Mouse (Mus musculus) heart, embryonic 14.5 days (tissue): ENCODE measurements around the gene Lmbrd2. TPM values are rescaled to one million over a fixed set of nuclear protein-coding genes. Genes with fewer than 3 reads are reported as not detected.

Experiments
- ATAC-seq: fragments of 200-750 bp; cut with Nextera tagmentation; 2 replicates; pipeline ENCODE4 v1.8.0; 2017; ENCODE audit warnings: low read depth, moderate TSS enrichment; ENCODE audit not compliant: insufficient number of reproducible peaks, insufficient read depth, low FRiP score
- H3K27ac ChIP-seq, 2 experiments: fragments of 200-500 bp in 1 of 2; fragments of 300-500 bp in 1 of 2; sonication (generic) in 1 of 2; replicated peaks in 1 of 2; 2 replicates each; pipeline ENCODE4 v1.5.1; 2012 to 2014; ENCODE audit warnings: low read depth in 2 of 2, low read length in 2 of 2, control low read depth in 1 of 2, mild to moderate bottlenecking in 1 of 2, mixed read lengths in 1 of 2; ENCODE audit not compliant: control insufficient read depth in 1 of 2, insufficient read depth in 1 of 2
- H3K27me3 ChIP-seq: fragments of 300-500 bp; sonication (generic); 2 replicates; pipeline ENCODE4 v1.6.1; 2014; ENCODE audit warnings: mild to moderate bottlenecking, low read length, control low read depth; ENCODE audit not compliant: control insufficient read depth, insufficient read depth
- H3K36me3 ChIP-seq: fragments of 300-500 bp; sonication (generic); 2 replicates; pipeline ENCODE4 v1.6.1; 2014; ENCODE audit warnings: mild to moderate bottlenecking, control low read depth, low read length, mixed read lengths; ENCODE audit not compliant: control insufficient read depth, insufficient read depth
- H3K4me1 ChIP-seq, 2 experiments: fragments of 200-500 bp in 1 of 2; fragments of 300-500 bp in 1 of 2; sonication (generic) in 1 of 2; 2 replicates each; pipeline ENCODE4 v1.6.1; 2012 to 2014; ENCODE audit warnings: low read length in 2 of 2, control low read depth in 1 of 2, mixed read lengths in 1 of 2; ENCODE audit not compliant: control insufficient read depth in 2 of 2, insufficient read depth in 2 of 2
- H3K4me2 ChIP-seq: fragments of 300-500 bp; sonication (generic); 2 replicates; pipeline ENCODE4 v1.6.1; 2014; ENCODE audit warnings: mild to moderate bottlenecking, low read length
- H3K4me3 ChIP-seq, 2 experiments: fragments of 200-500 bp in 1 of 2; fragments of 300-500 bp in 1 of 2; sonication (generic) in 1 of 2; 2 replicates each; pipeline ENCODE4 v1.5.1; 2012 to 2014; ENCODE audit warnings: low read length in 2 of 2, mild to moderate bottlenecking in 2 of 2, control low read depth in 1 of 2, low read depth in 1 of 2, moderate library complexity in 1 of 2; ENCODE audit not compliant: control insufficient read depth in 1 of 2, insufficient read depth in 1 of 2
- H3K9ac ChIP-seq: fragments of 300-500 bp; sonication (generic); 2 replicates; pipeline ENCODE4 v1.6.1; 2014; ENCODE audit warnings: mild to moderate bottlenecking, low read length
- H3K9me3 ChIP-seq: fragments of 300-500 bp; sonication (generic); 2 replicates; pipeline ENCODE4 v1.6.1; 2016; ENCODE audit warnings: low read length, control low read depth; ENCODE audit not compliant: control insufficient read depth
- WGBS: fragments of 180-500 bp; shearing (Covaris S2); extraction: QIAGEN DNeasy Blood & Tissue Kit; methylation state at CpG from one replicate; pipeline ENCODE4 v1.1.7; 2014; 5-methylcytosine and 5-hydroxymethylcytosine counted together
- polyA plus RNA-seq: library from polyadenylated mRNA; unstranded; fragments of >200 nt; fragmentation: Nextera tagmentation; extraction: Ambion mirVana; gene quantifications from 2 replicates; pipeline ENCODE4 v1.2.1, GENCODE M21; 2014

Gene Lmbrd2
- polyA plus RNA-seq, result 2.9 and 3.8 TPM in 2 replicates

GRCm38 (mm10) chr15:9140252-9140680, at the start of gene Lmbrd2:
TSS of gene Lmbrd2 (plus strand) at chr15:9140550.
- peak; percentile 99 for ATAC-seq
- Histone ChIP-seq H3K9ac (peak within 1 kb of the TSS; percentile 90), H3K36me3 (peaks cover 23% of the 10 kb centered on the region), H3K27me3 (no peaks in the 10 kb centered on the region), H3K4me3 (peak within 1 kb of the TSS; percentile 92 to 96), H3K4me1 (peaks cover 4 to 19% of the 10 kb centered on the region in 2 experiments), H3K27ac (peak within 1 kb of the TSS; percentile 77 to 79), H3K4me2 (peak within 1 kb of the TSS; percentile 84), H3K9me3 (no peaks in the 10 kb centered on the region)
- under 1% methylated on average over 34 of the region's 34 CpGs for WGBS

DNA sequence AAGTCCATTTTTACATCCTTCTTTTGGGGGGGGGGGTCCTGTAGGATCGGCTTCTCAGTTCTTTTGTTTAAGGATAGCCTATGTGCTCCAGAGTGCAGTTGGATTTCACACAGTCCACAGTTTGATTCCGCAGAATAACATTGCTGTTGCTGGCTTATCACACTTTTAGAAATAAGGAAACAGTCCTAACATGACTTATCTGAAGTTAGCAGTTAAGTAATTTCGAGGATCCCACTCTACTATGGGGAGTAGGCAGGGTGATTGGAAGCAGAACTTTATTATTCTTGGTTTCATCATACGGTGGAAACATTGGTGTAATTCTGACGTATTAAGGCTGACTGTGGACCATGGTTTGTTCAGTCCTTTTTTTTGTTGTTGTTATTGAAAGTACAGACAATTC, 49.7 kb upstream of the Lmbrd2 start:
- Histone ChIP-seq H3K4me2 (no peak overlapping the region), H3K4me1 (peaks cover 24 to 39% of the 10 kb centered on the region in 2 experiments), H3K27ac (no peak overlapping the region), H3K36me3 (peaks cover 70% of the 10 kb centered on the region), H3K27me3 (no peaks in the 10 kb centered on the region), H3K4me3 (no peak overlapping the region), H3K9ac (no peak overlapping the region), H3K9me3 (no peaks in the 10 kb centered on the region)
- 72% methylated on average over 5 of the region's 5 CpGs for WGBS
- ATAC-seq, result no peak

GRCm38 (mm10) chr15:9093598-9094365, 46.6 kb upstream of the Lmbrd2 start:
- Histone ChIP-seq H3K27ac (peak overlapping the region in 1 of 2 experiments; percentile 24; a peak in 2 of 4 replicates), H3K9me3 (no peaks in the 10 kb centered on the region), H3K27me3 (no peaks in the 10 kb centered on the region), H3K36me3 (peaks cover 71% of the 10 kb centered on the region), H3K9ac (no peak overlapping the region), H3K4me3 (no peak overlapping the region), H3K4me1 (peaks cover 10 to 23% of the 10 kb centered on the region in 2 experiments), H3K4me2 (peak overlapping the region; percentile 47)
- 65% methylated on average over 11 of the region's 11 CpGs for WGBS
- ATAC-seq, result peak; percentile 58; the same call in 1 of the 2 replicates

DNA sequence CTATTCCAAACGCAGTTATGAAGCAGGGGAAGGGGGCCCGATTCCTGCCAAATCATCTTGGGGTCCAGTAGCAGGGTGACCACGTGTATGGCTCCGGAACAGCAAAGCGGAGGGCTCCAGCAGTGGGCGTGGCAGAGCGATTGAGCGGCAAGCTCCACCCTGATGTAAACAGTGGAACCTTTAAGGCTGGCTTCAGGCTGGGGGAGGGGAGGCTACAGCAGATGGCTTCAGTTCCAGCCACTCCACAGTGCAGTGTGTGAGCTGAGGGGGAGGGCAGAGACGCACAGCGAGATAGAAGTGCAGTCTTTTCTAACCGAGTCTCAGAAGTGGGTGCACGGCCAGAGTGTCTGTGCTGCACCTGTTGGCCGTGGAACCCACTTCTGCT, 46.0 kb upstream of the Lmbrd2 start:
- Histone ChIP-seq H3K27ac (peak overlapping the region in 1 of 2 experiments; percentile 24; a peak in 2 of 4 replicates), H3K36me3 (peaks cover 75% of the 10 kb centered on the region), H3K9ac (no peak overlapping the region), H3K4me3 (no peak overlapping the region), H3K4me2 (peak overlapping the region; percentile 47), H3K9me3 (no peaks in the 10 kb centered on the region), H3K4me1 (peaks cover 10 to 23% of the 10 kb centered on the region in 2 experiments), H3K27me3 (no peaks in the 10 kb centered on the region)
- peak; percentile 80 for ATAC-seq
- WGBS, result 7% methylated on average over 13 of the region's 13 CpGs

DNA sequence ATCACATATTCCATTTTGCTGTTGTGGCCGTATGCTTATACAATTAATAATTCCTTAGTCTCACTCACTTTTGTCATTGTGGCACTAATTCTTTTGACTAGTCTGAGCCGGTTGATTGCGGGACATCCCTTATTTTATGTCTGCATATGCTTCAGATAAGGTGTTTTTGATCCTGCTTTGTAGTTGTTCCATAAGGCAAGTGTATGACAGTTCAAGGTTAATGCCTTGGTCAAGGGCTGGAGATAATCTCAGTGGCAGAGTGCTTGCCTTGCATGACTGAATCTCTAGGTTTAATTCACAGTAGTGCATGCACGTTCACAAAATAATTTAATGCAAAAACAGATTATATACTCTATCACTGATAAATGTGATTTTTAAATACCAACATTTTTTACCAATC, 43.5 kb upstream of the Lmbrd2 start:
- Histone ChIP-seq H3K4me1 (peaks cover 10 to 23% of the 10 kb centered on the region in 2 experiments), H3K9me3 (no peaks in the 10 kb centered on the region), H3K27me3 (no peaks in the 10 kb centered on the region), H3K27ac (no peak overlapping the region; a peak in 1 of 4 replicates), H3K4me2 (no peak overlapping the region), H3K4me3 (no peak overlapping the region), H3K36me3 (peaks cover 77% of the 10 kb centered on the region), H3K9ac (no peak overlapping the region)
- ATAC-seq, result no peak
- 54% methylated on average over 4 of the region's 4 CpGs for WGBS

GRCm38 (mm10) chr15:9100446-9101077, 39.8 kb upstream of the Lmbrd2 start:
- Histone ChIP-seq H3K4me3 (no peak overlapping the region), H3K27ac (no peak overlapping the region), H3K4me2 (no peak overlapping the region), H3K9me3 (no peaks in the 10 kb centered on the region), H3K9ac (no peak overlapping the region), H3K4me1 (peaks cover 4 to 10% of the 10 kb centered on the region in 2 experiments; a peak in 2 of 4 replicates), H3K36me3 (peaks cover 92% of the 10 kb centered on the region), H3K27me3 (no peaks in the 10 kb centered on the region)
- WGBS, result 93% methylated on average over 10 of the region's 10 CpGs
- ATAC-seq, result no peak

GRCm38 (mm10) chr15:9106303-9107074, 33.9 kb upstream of the Lmbrd2 start:
- no peak overlapping the region for H3K9ac ChIP-seq
- peaks cover 88% of the 10 kb centered on the region for H3K36me3 ChIP-seq
- no peaks in the 10 kb centered on the region for H3K4me1 ChIP-seq
- H3K4me3 ChIP-seq, result no peak overlapping the region
- no peaks in the 10 kb centered on the region for H3K9me3 ChIP-seq
- H3K27me3 ChIP-seq, result no peaks in the 10 kb centered on the region
- H3K27ac ChIP-seq, result no peak overlapping the region
- no peak overlapping the region for H3K4me2 ChIP-seq
- 84% methylated on average over 13 of the region's 13 CpGs for WGBS
- no peak for ATAC-seq
